Mouse (Mus musculus) neural tube, embryonic 14.5 days (tissue): ENCODE results near the gene Nfu1. TPM values are rescaled to one million over a fixed set of nuclear protein-coding genes. Genes with fewer than 3 reads are reported as not detected.
A peak's percentile ranks its signal among the peaks of the same experiment; 100 is the strongest.

ENCODE experiments used
- ATAC-seq: fragments of 200-750 bp; cut with Nextera tagmentation; 2 replicates; pipeline ENCODE4 v1.8.0; 2017; ENCODE audit warnings: low read depth, mild to moderate bottlenecking, moderate TSS enrichment, moderate library complexity
- H3K27ac ChIP-seq: fragments of 300-500 bp; sonication (generic); 2 replicates; pipeline ENCODE4 v1.5.1; 2014; ENCODE audit warnings: low read depth, mild to moderate bottlenecking, control low read depth, low read length, moderate library complexity, mixed read lengths
- H3K27me3 ChIP-seq: fragments of 300-500 bp; sonication (generic); 2 replicates; pipeline ENCODE4 v1.6.1; 2014; ENCODE audit warnings: low read length; ENCODE audit not compliant: control insufficient read depth, insufficient read depth
- H3K36me3 ChIP-seq: fragments of 300-500 bp; sonication (generic); 2 replicates; pipeline ENCODE4 v1.6.1; 2014; ENCODE audit warnings: low read length, mixed read lengths; ENCODE audit not compliant: control insufficient read depth, insufficient read depth
- H3K4me1 ChIP-seq: fragments of 300-500 bp; sonication (generic); 2 replicates; pipeline ENCODE4 v1.6.1; 2014; ENCODE audit warnings: low read length; ENCODE audit not compliant: control insufficient read depth, insufficient read depth
- H3K4me2 ChIP-seq: fragments of 300-500 bp; sonication (generic); 2 replicates; pipeline ENCODE4 v1.6.1; 2014; ENCODE audit warnings: mild to moderate bottlenecking, low read depth, low read length, control low read depth
- H3K4me3 ChIP-seq: fragments of 300-500 bp; sonication (generic); 2 replicates; pipeline ENCODE4 v1.5.1; 2014; ENCODE audit warnings: low read depth, low read length, control low read depth, mixed read lengths
- H3K9ac ChIP-seq: fragments of 300-500 bp; sonication (generic); replicated peaks from 2 replicates; pipeline ENCODE4 v1.6.1; 2014; ENCODE audit warnings: low read depth, mild to moderate bottlenecking, control low read depth, low read length, mixed read lengths
- H3K9me3 ChIP-seq: fragments of 300-500 bp; sonication (generic); 2 replicates; pipeline ENCODE4 v1.6.1; 2016; ENCODE audit warnings: low read length; ENCODE audit not compliant: control insufficient read depth
- WGBS: fragments of 180-500 bp; shearing (Covaris S2); extraction: QIAGEN DNeasy Blood & Tissue Kit; methylation state at CpG from one replicate; pipeline ENCODE4 v1.1.7; 2014; 5-methylcytosine and 5-hydroxymethylcytosine counted together
- polyA plus RNA-seq: library from polyadenylated mRNA; unstranded; fragments of >200 nt; fragmentation: Nextera tagmentation; extraction: Ambion mirVana; gene quantifications from 2 replicates; pipeline ENCODE4 v1.2.1, GENCODE M21; 2014

Gene Nfu1
- polyA plus RNA-seq, 1 experiment from 2014 or later, result 163 TPM

DNA sequence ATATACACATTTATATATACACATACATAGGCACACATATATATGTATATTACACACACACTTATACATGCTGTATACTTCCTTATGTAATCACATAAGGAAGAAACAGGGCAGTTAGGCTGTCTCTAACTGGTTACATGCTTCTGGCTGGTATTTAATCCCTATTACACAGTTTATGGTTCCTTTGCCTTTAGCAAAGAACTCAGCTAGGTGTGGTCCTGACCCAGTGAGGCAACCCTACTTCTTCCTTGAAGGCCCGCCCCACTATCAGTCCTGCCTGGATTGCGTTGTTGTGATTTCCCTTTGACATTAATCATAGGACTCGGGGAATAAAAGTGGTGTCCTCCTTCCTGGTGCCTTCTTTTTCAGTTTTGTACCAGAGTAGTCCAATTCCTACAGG, 25.4 kb downstream of the Nfu1 start:
- WGBS, result 91% methylated on average over 3 of the region's 3 CpGs
- Histone ChIP-seq H3K9me3 (no peaks in the 10 kb centered on the region), H3K27ac (no peak overlapping the region), H3K4me2 (no peak overlapping the region), H3K27me3 (no peaks in the 10 kb centered on the region), H3K4me3 (no peak overlapping the region), H3K36me3 (no peaks in the 10 kb centered on the region), H3K9ac (no peak overlapping the region), H3K4me1 (no peaks in the 10 kb centered on the region)
- ATAC-seq, result no peak

DNA sequence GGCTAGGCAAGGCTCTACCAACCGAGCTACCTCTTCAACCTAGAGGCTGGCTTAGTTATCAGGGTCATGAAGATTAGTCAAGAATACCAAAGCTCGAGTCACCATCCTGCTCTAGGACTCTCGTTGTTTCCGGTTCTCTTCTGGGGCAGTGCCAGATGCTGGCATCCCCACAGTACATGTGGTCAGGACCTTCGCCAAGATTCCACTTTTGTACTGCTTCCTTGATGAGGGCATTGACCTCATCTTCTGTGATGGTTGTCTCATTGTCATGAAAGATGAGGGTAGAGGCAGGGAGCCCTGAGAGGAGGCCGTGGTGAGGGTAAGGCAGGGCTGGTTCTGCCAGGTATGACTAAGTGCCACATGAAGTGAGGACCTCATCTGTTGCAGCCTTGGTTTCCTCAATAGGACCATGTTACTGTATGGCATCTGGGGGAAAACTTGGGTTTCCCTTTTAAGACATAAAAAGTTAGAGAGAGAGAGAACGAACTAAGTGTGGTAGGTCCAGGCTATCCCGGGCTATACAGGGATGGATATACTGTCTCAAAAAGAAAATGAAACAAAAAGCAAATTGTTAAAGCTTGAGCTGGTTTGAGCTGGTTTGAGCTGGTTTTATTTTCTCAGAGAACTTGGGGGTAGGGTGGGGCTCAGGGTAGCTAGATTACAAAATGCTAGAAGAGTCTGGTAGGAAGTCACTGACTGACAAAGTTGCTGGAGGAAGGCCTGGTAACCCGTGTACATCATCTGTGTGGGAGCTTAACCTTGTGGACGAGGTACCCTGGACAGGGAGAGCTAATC, 29.0 kb downstream of the Nfu1 start:
- WGBS, result 87% methylated on average over 10 of the region's 10 CpGs
- no peaks in the 10 kb centered on the region for H3K36me3 ChIP-seq
- H3K27me3 ChIP-seq, result no peaks in the 10 kb centered on the region
- H3K4me2 ChIP-seq, result no peak overlapping the region
- no peak overlapping the region for H3K27ac ChIP-seq
- no peaks in the 10 kb centered on the region for H3K4me1 ChIP-seq
- no peak overlapping the region for H3K9ac ChIP-seq
- H3K9me3 ChIP-seq, result no peaks in the 10 kb centered on the region
- no peak overlapping the region for H3K4me3 ChIP-seq
- ATAC-seq, result no peak

DNA sequence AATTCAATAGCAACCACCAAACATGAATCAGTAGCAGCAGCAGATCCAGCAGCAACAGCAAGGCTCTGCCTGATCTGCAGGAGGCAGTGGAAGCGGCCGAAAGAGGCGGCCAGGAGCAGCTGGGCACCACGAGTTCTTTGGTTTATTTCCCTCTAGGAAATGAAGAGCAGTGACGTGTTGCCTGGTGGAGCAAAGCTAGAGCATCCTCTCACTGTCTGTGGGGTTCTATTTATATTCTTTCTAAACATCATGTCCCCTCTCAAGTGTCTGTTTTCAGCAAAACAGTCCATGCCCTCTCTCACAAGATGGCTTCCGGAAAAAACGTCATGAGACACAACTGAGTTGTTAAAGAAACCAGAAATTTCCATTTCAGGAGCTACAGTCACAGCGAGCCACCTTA, 30.1 kb downstream of the Nfu1 start:
- H3K4me2 ChIP-seq, result no peak overlapping the region
- H3K9me3 ChIP-seq, result no peaks in the 10 kb centered on the region
- no peaks in the 10 kb centered on the region for H3K36me3 ChIP-seq
- no peaks in the 10 kb centered on the region for H3K27me3 ChIP-seq
- no peak overlapping the region for H3K9ac ChIP-seq
- H3K4me3 ChIP-seq, result no peak overlapping the region
- WGBS, result 91% methylated on average over 8 of the region's 8 CpGs
- H3K27ac ChIP-seq, result no peak overlapping the region
- peaks cover 7% of the 10 kb centered on the region for H3K4me1 ChIP-seq
- no peak for ATAC-seq

DNA sequence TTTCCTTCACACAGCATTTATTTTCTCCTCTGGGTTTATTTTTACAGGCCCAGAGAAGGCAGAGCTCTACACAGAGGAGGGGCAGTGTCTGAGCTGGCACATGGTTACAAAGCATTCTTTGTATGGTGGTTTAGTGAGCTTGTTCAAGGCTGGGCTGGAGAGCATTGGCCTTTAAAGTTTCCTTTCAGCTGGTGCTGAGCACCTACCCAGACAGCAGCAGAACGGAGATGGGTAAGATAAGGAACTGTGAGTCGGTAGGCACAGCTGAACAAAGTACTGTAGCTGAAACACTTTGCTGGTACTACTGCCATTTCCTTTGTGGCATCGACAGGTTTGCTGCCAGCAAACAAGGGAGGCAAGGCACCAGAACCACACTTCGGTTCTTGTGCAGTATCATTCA, 31.9 kb downstream of the Nfu1 start:
- no peak overlapping the region for H3K9ac ChIP-seq
- no peak overlapping the region for H3K4me2 ChIP-seq
- peak overlapping the region; percentile 57; the same call in 1 of the 2 replicates for H3K27ac ChIP-seq
- no peak overlapping the region for H3K4me3 ChIP-seq
- no peaks in the 10 kb centered on the region for H3K27me3 ChIP-seq
- WGBS, result 83% methylated on average over 4 of the region's 4 CpGs
- no peaks in the 10 kb centered on the region for H3K9me3 ChIP-seq
- peaks cover 7% of the 10 kb centered on the region for H3K4me1 ChIP-seq
- H3K36me3 ChIP-seq, result no peaks in the 10 kb centered on the region
- no peak for ATAC-seq

DNA sequence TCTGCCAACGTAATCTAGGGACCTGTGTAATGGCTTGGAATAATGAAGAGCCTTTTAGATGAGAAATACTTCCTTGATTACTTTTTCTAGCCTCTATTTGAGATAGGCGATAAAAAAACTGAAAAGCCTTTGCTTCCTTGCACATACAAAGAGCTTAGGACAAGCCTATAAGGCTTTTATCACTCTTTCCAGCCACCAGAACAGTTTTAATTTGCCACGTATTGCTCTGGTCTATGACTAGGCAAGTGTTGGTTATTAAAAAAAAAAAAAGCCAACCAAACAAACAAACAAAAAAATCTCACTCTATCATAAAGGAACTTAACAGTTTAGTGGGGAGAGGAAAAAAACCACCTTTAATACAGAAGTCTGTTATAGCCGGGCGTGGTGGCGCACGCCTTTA, 32.4 kb downstream of the Nfu1 start:
- Histone ChIP-seq H3K9me3 (no peaks in the 10 kb centered on the region), H3K4me2 (peak overlapping the region; percentile 62; the same call in 1 of the 2 replicates), H3K9ac (peak overlapping the region; percentile 95; the same call in 1 of the 2 replicates), H3K36me3 (no peaks in the 10 kb centered on the region), H3K27me3 (no peaks in the 10 kb centered on the region), H3K4me1 (peaks cover 7% of the 10 kb centered on the region), H3K4me3 (no peak overlapping the region), H3K27ac (no peak overlapping the region)
- WGBS, result 88% methylated on average over 7 of the region's 7 CpGs
- no peak for ATAC-seq

DNA sequence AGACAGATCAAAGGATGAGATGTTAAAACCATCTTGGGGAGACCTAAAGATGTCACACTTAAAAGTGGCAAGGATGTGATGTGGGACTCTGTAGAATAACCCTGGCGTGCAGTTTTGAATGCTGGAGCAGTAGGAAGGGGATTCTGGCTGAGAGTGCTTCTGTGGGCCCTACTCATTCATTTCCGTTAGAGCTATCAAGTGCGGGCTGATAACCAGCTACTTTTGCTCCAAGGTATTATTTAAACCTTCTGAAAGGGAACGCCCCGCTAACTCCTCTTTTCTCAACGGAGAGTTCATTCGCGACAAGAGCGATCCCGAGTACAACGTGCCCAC, 32.9 kb downstream of the Nfu1 start:
- WGBS, result under 1% methylated on average over 11 of the region's 11 CpGs
- Histone ChIP-seq H3K4me2 (peak overlapping the region; percentile 62), H3K9me3 (no peaks in the 10 kb centered on the region), H3K27ac (peak overlapping the region; percentile 97), H3K4me1 (peaks cover 7% of the 10 kb centered on the region), H3K9ac (peak overlapping the region; percentile 95), H3K36me3 (no peaks in the 10 kb centered on the region), H3K27me3 (no peaks in the 10 kb centered on the region), H3K4me3 (peak overlapping the region; percentile 90)
- ATAC-seq, result no peak

DNA sequence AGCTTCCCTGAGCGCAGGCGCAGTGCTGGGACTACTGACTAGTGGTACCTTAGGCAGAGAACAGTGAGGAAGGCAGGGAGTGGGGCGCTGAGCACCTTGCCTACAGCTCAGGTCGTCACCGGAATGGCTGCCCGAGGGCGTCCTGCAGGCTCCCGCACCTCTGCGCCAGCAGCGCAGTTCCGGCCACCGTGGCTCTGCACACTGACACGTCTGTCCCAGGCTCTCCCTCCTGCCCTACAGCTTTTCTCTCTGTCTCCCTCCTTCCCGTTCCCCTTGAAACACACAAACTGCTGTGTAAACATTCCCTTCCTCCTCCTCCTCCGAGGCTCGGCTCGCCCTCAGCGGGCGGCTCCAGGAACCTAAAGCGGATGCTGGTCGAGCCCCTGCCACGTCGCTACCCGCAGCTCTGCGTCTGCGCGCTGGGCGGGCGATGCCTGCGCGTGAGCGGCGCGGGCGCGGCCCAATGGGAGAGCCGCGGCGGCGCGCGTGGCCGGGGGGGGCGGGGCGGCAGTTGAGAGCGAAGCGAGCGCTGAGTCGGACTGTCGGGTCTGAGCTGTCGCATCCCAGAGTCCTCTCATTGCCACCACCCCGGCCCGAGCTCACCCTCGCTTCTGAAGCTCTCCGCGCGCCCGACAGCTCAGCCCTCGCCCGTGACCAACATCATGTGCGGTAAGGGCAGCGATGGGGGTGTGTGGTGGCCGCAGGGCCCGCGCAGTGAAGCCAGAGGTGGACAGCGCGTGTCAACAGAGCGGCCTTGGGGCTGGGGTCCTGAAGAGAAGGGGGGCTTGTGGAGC, 33.5 kb downstream of the Nfu1 start, which contains the start of gene Gfpt1:
Gene Gfpt1, plus strand, starts transcription at position 510 of the 794 bp plus-strand sequence.
- H3K9me3 ChIP-seq, result no peaks in the 10 kb centered on the region
- peak within 1 kb of the TSS; percentile 62 for H3K4me2 ChIP-seq
- no peaks in the 10 kb centered on the region for H3K36me3 ChIP-seq
- H3K4me1 ChIP-seq, result peaks cover 7% of the 10 kb centered on the region
- H3K27ac ChIP-seq, result peak within 1 kb of the TSS; percentile 97
- ATAC-seq, result peak; percentile 97
- under 1% methylated on average over 63 of the region's 68 CpGs for WGBS
- H3K27me3 ChIP-seq, result no peaks in the 10 kb centered on the region
- peak within 1 kb of the TSS; percentile 90 for H3K4me3 ChIP-seq
- H3K9ac ChIP-seq, result peak within 1 kb of the TSS; percentile 95

DNA sequence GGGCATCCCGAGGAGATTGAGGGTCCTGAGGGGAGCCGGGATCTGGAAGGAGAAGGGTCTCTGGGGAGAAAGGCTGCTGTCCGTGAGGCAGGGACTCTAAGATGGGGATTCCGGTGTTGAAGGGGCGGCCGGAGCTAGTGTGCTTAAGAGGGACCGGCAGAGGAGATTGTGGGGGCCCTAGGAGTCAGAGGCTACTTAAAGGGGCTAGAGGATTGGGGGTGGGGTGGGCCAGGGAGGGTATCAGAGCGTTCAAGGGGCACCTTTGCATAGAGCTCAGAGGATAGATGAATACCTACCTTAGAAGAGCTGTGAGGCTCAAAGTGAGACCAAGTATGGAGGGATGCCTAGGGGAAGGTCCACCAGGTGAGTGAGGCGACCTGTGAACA, 34.1 kb downstream of the Nfu1 start:
- Histone ChIP-seq H3K4me1 (peaks cover 7% of the 10 kb centered on the region), H3K36me3 (no peaks in the 10 kb centered on the region), H3K9ac (peak overlapping the region; percentile 95), H3K27ac (peak overlapping the region; percentile 97), H3K27me3 (no peaks in the 10 kb centered on the region), H3K4me3 (peak overlapping the region; percentile 90), H3K9me3 (no peaks in the 10 kb centered on the region), H3K4me2 (peak overlapping the region; percentile 62)
- 4% methylated on average over 9 of the region's 9 CpGs for WGBS
- ATAC-seq, result peak; percentile 45

DNA sequence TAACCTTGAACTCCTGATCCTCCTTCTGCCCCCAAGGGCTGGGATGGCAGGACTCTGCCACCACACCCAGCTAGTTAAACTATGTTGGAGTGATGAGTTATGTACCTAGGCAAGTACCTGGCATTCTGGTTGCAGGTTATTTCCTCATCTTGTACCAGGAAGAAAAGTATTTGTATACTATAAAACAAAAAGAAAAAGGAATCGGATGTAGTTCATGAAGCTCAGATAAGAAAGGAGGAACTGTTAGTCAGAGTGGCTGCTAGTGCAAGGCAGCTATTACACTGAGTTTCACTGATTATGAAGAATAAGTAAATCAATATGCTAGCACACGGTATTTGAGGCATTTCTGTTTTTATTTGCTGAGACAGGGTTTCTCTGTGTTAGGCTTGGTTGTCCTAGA, 35.9 kb downstream of the Nfu1 start:
- H3K4me2 ChIP-seq, result no peak overlapping the region
- WGBS, result 89% methylated on average over 2 of the region's 2 CpGs
- no peaks in the 10 kb centered on the region for H3K36me3 ChIP-seq
- no peak overlapping the region for H3K4me3 ChIP-seq
- no peaks in the 10 kb centered on the region for H3K9me3 ChIP-seq
- no peak overlapping the region for H3K9ac ChIP-seq
- peaks cover 7% of the 10 kb centered on the region for H3K4me1 ChIP-seq
- H3K27ac ChIP-seq, result no peak overlapping the region
- no peak for ATAC-seq
- no peaks in the 10 kb centered on the region for H3K27me3 ChIP-seq
